Mouse (Mus musculus): ENCODE measurements around the gene Bri3bp.
A peak's percentile ranks its signal among the peaks of the same experiment; 100 is the strongest.
"Not testable (repeated sequence)": the region's sequence is repeated elsewhere in the genome, so short reads cannot be mapped to it uniquely, and the experiment has no call there.

Bri3bp gene

GRCm38 (mm10) chr5:125486088-125486487 lies 44.7 kb downstream of the Bri3bp start:
- peak in 1 of 2 experiments; percentile 38 for DNase-seq

GRCm38 (mm10) chr5:125487375-125488115 lies 46.2 kb downstream of the Bri3bp start:
- peak; percentile 84 to 93 for DNase-seq

GRCm38 (mm10) chr5:125488116-125488455 lies 46.7 kb downstream of the Bri3bp start:
- peak; percentile 46 to 64 for DNase-seq

GRCm38 (mm10) chr5:125488953-125489352 lies 47.6 kb downstream of the Bri3bp start:
- DNase-seq, result not testable (repeated sequence)

- DNase-seq, result no peak
Observed at GRCm38 (mm10) chr5:125491107-125491506, 49.7 kb downstream of the Bri3bp start.

- DNase-seq, result no peak
Observed at GRCm38 (mm10) chr5:125492379-125493092, 51.2 kb downstream of the Bri3bp start.

- DNase-seq, result no peak
Observed at GRCm38 (mm10) chr5:125493093-125493423, 51.7 kb downstream of the Bri3bp start.

- peak; percentile 27 to 61 for DNase-seq
Observed at GRCm38 (mm10) chr5:125495655-125496054, 54.3 kb downstream of the Bri3bp start.

- peak in 1 of 2 experiments; percentile 71 for DNase-seq
Observed at GRCm38 (mm10) chr5:125497821-125498600, 56.6 kb downstream of the Bri3bp start.

GRCm38 (mm10) chr5:125501505-125501904 lies 60.1 kb downstream of the Bri3bp start:
- no peak for DNase-seq

GRCm38 (mm10) chr5:125502186-125502585 lies 60.8 kb downstream of the Bri3bp start:
- DNase-seq, result no peak

- no peak for DNase-seq
Observed at GRCm38 (mm10) chr5:125503628-125504027, 62.3 kb downstream of the Bri3bp start.

- no peak for DNase-seq
Observed at GRCm38 (mm10) chr5:125504692-125505091, 63.3 kb downstream of the Bri3bp start.

- DNase-seq, result no peak
Observed at GRCm38 (mm10) chr5:125505968-125506367, 64.6 kb downstream of the Bri3bp start.

GRCm38 (mm10) chr5:125507582-125507981 lies 66.2 kb downstream of the Bri3bp start:
- DNase-seq, result peak in 1 of 2 experiments; percentile 29

- DNase-seq, result no peak
Observed at GRCm38 (mm10) chr5:125508006-125508405, 66.6 kb downstream of the Bri3bp start.

- DNase-seq, result peak; percentile 58 to 63
Observed at GRCm38 (mm10) chr5:125509541-125509940, 68.2 kb downstream of the Bri3bp start.

Measured in kidney, postnatal 25 days (tissue).